Mouse (Mus musculus) embryonic facial prominence, embryonic 13.5 days (tissue): ENCODE measurements at regions not wholly inside any gene's neighbourhood (a gene's known extent, or its start where the extent isn't known, plus 50 kb on each side); places are given as distances from the start of the nearest gene placed in this dataset.
A peak's percentile ranks its signal among the peaks of the same experiment; 100 is the strongest.

ENCODE experiments used
- ATAC-seq: fragments of 200-750 bp; cut with Nextera tagmentation; 2 replicates; pipeline ENCODE4 v1.8.0; 2017; ENCODE audit warnings: low read depth; ENCODE audit not compliant: insufficient number of reproducible peaks, insufficient read depth, low FRiP score, low TSS enrichment
- H3K27ac ChIP-seq: fragments of 300-500 bp; sonication (generic); 2 replicates; pipeline ENCODE4 v1.5.1; 2015; ENCODE audit warnings: moderate library complexity, mild to moderate bottlenecking, inconsistent platforms
- H3K27me3 ChIP-seq: fragments of 300-500 bp; sonication (generic); 2 replicates; pipeline ENCODE4 v1.6.1; 2015; ENCODE audit warnings: mild to moderate bottlenecking, inconsistent platforms
- H3K36me3 ChIP-seq: fragments of 300-500 bp; sonication (generic); 2 replicates; pipeline ENCODE4 v1.6.1; 2015; ENCODE audit warnings: mild to moderate bottlenecking, inconsistent platforms
- H3K4me1 ChIP-seq: fragments of 300-500 bp; sonication (generic); 2 replicates; pipeline ENCODE4 v1.6.1; 2015; ENCODE audit warnings: inconsistent platforms
- H3K4me2 ChIP-seq: fragments of 300-500 bp; sonication (generic); 2 replicates; pipeline ENCODE4 v1.6.1; 2015; ENCODE audit warnings: moderate library complexity, mild to moderate bottlenecking, inconsistent platforms
- H3K4me3 ChIP-seq: fragments of 300-500 bp; sonication (generic); 2 replicates; pipeline ENCODE4 v1.5.1; 2015; ENCODE audit warnings: mild to moderate bottlenecking, inconsistent platforms
- H3K9ac ChIP-seq: fragments of 300-500 bp; sonication (generic); 2 replicates; pipeline ENCODE4 v1.6.1; 2015; ENCODE audit warnings: mild to moderate bottlenecking, inconsistent platforms
- H3K9me3 ChIP-seq: fragments of 300-500 bp; sonication (generic); 2 replicates; pipeline ENCODE4 v1.6.1; 2016; ENCODE audit warnings: inconsistent platforms
- WGBS: fragments of 180-500 bp; shearing (Covaris S2); methylation state at CpG from one replicate; pipeline ENCODE4 v1.1.7; 2015; ENCODE audit warnings: mixed read lengths; 5-methylcytosine and 5-hydroxymethylcytosine counted together

GRCm38 (mm10) chr5:119415835-119416234, 254.6 kb upstream of the Tbx3 start:
- H3K4me3 ChIP-seq, result no peak overlapping the region
- no peaks in the 10 kb centered on the region for H3K9me3 ChIP-seq
- no peak overlapping the region for H3K9ac ChIP-seq
- peaks cover 33% of the 10 kb centered on the region for H3K4me1 ChIP-seq
- H3K4me2 ChIP-seq, result no peak overlapping the region
- peaks cover 7% of the 10 kb centered on the region; the same call in 1 of the 2 replicates for H3K27me3 ChIP-seq
- no peak for ATAC-seq
- H3K27ac ChIP-seq, result no peak overlapping the region
- H3K36me3 ChIP-seq, result no peaks in the 10 kb centered on the region
- 33% methylated on average over 11 of the region's 11 CpGs for WGBS

GRCm38 (mm10) chr5:119418486-119418885, 252.0 kb upstream of the Tbx3 start:
- Histone ChIP-seq H3K9me3 (no peaks in the 10 kb centered on the region), H3K4me3 (no peak overlapping the region), H3K36me3 (no peaks in the 10 kb centered on the region), H3K4me2 (no peak overlapping the region), H3K27ac (peak overlapping the region; percentile 71; the same call in 1 of the 2 replicates), H3K27me3 (no peaks in the 10 kb centered on the region), H3K9ac (no peak overlapping the region), H3K4me1 (peaks cover 34% of the 10 kb centered on the region)
- WGBS, result 49% methylated on average over 5 of the region's 5 CpGs
- no peak for ATAC-seq

- no peaks in the 10 kb centered on the region for H3K27me3 ChIP-seq
- 0 out of 2 replicates have a peak, but pooled peaks have one; percentile 3 for ATAC-seq
- H3K27ac ChIP-seq, result peak overlapping the region; percentile 80
- 46% methylated on average over 12 of the region's 12 CpGs for WGBS
- 0 out of 2 replicates have a peak, but pooled peaks cover 4% of the 10 kb centered on the region for H3K9me3 ChIP-seq
- no peak overlapping the region for H3K4me3 ChIP-seq
- H3K4me2 ChIP-seq, result peak overlapping the region; percentile 28; the same call in 1 of the 2 replicates
- H3K36me3 ChIP-seq, result no peaks in the 10 kb centered on the region
- H3K9ac ChIP-seq, result no peak overlapping the region
- H3K4me1 ChIP-seq, result peaks cover 26% of the 10 kb centered on the region
These were observed 242.9 kb upstream of the Tbx3 start for GRCm38 (mm10) chr5:119427511-119428019.

- Histone ChIP-seq H3K4me1 (peaks cover 36% of the 10 kb centered on the region), H3K27me3 (0 out of 2 replicates have a peak, but pooled peaks cover 4% of the 10 kb centered on the region), H3K36me3 (no peaks in the 10 kb centered on the region), H3K9me3 (0 out of 2 replicates have a peak, but pooled peaks cover 4% of the 10 kb centered on the region), H3K4me2 (no peak overlapping the region), H3K4me3 (no peak overlapping the region), H3K9ac (no peak overlapping the region), H3K27ac (no peak overlapping the region)
- ATAC-seq, result no peak
- 88% methylated on average over 9 of the region's 9 CpGs for WGBS
These were observed 239.2 kb upstream of the Tbx3 start for GRCm38 (mm10) chr5:119431271-119431756.

- peak overlapping the region; percentile 19 for H3K4me2 ChIP-seq
- no peak overlapping the region for H3K27ac ChIP-seq
- 0 out of 2 replicates have a peak, but pooled peaks have one; percentile 37 for ATAC-seq
- 0 out of 2 replicates have a peak, but pooled peaks cover 4% of the 10 kb centered on the region for H3K9me3 ChIP-seq
- H3K4me1 ChIP-seq, result peaks cover 17% of the 10 kb centered on the region
- no peak overlapping the region for H3K9ac ChIP-seq
- H3K4me3 ChIP-seq, result no peak overlapping the region
- H3K36me3 ChIP-seq, result no peaks in the 10 kb centered on the region
- H3K27me3 ChIP-seq, result 0 out of 2 replicates have a peak, but pooled peaks cover 4% of the 10 kb centered on the region
- 15% methylated on average over 7 of the region's 7 CpGs for WGBS
These were observed 235.9 kb upstream of the Tbx3 start for GRCm38 (mm10) chr5:119434572-119434971.

GRCm38 (mm10) chr5:119448494-119448893, 222.0 kb upstream of the Tbx3 start:
- no peak for ATAC-seq
- H3K4me3 ChIP-seq, result no peak overlapping the region
- no peaks in the 10 kb centered on the region for H3K27me3 ChIP-seq
- H3K9ac ChIP-seq, result no peak overlapping the region
- H3K27ac ChIP-seq, result no peak overlapping the region
- 86% methylated on average over 4 of the region's 4 CpGs for WGBS
- peaks cover 10% of the 10 kb centered on the region for H3K4me1 ChIP-seq
- H3K4me2 ChIP-seq, result no peak overlapping the region
- H3K36me3 ChIP-seq, result no peaks in the 10 kb centered on the region
- H3K9me3 ChIP-seq, result no peaks in the 10 kb centered on the region

GRCm38 (mm10) chr5:119449166-119449565, 221.3 kb upstream of the Tbx3 start:
- Histone ChIP-seq H3K27ac (no peak overlapping the region), H3K27me3 (no peaks in the 10 kb centered on the region), H3K4me1 (peaks cover 10% of the 10 kb centered on the region), H3K9me3 (no peaks in the 10 kb centered on the region), H3K9ac (no peak overlapping the region), H3K36me3 (no peaks in the 10 kb centered on the region), H3K4me2 (no peak overlapping the region), H3K4me3 (no peak overlapping the region)
- WGBS, result 46% methylated on average over 7 of the region's 7 CpGs
- peak; percentile 37; the same call in 1 of the 2 replicates for ATAC-seq

- WGBS, result 42% methylated on average over 3 of the region's 3 CpGs
- H3K4me2 ChIP-seq, result no peak overlapping the region
- ATAC-seq, result no peak
These were observed 210.7 kb upstream of the Tbx3 start for GRCm38 (mm10) chr5:119459751-119460150.

GRCm38 (mm10) chr5:119462659-119463530, 207.6 kb upstream of the Tbx3 start:
- Histone ChIP-seq H3K4me2 (no peak overlapping the region), H3K4me3 (no peak overlapping the region), H3K27me3 (no peaks in the 10 kb centered on the region; the same call in 1 of the 2 replicates), H3K36me3 (no peaks in the 10 kb centered on the region), H3K9me3 (no peaks in the 10 kb centered on the region), H3K4me1 (peaks cover 9% of the 10 kb centered on the region), H3K27ac (no peak overlapping the region), H3K9ac (no peak overlapping the region)
- ATAC-seq, result no peak
- 41% methylated on average over 14 of the region's 14 CpGs for WGBS

More at GRCm38 (mm10) chr5:119459751-119460150, 210.7 kb upstream of the Tbx3 start:
- Histone ChIP-seq H3K9ac (no peak overlapping the region), H3K4me1 (peaks cover 9% of the 10 kb centered on the region), H3K27ac (no peak overlapping the region), H3K4me3 (no peak overlapping the region), H3K27me3 (no peaks in the 10 kb centered on the region; the same call in 1 of the 2 replicates), H3K36me3 (no peaks in the 10 kb centered on the region), H3K9me3 (no peaks in the 10 kb centered on the region)

GRCm38 (mm10) chr5:119464553-119464952, 205.9 kb upstream of the Tbx3 start:
- no peak overlapping the region for H3K9ac ChIP-seq
- H3K4me3 ChIP-seq, result no peak overlapping the region
- peaks cover 9% of the 10 kb centered on the region for H3K4me1 ChIP-seq
- H3K27me3 ChIP-seq, result peaks cover 3% of the 10 kb centered on the region; the same call in 1 of the 2 replicates
- no peak for ATAC-seq
- 91% methylated on average over 4 of the region's 4 CpGs for WGBS
- no peaks in the 10 kb centered on the region for H3K9me3 ChIP-seq
- no peaks in the 10 kb centered on the region for H3K36me3 ChIP-seq
- no peak overlapping the region for H3K4me2 ChIP-seq
- no peak overlapping the region for H3K27ac ChIP-seq

GRCm38 (mm10) chr5:119467346-119468085, 203.0 kb upstream of the Tbx3 start:
- no peaks in the 10 kb centered on the region for H3K9me3 ChIP-seq
- H3K36me3 ChIP-seq, result no peaks in the 10 kb centered on the region
- H3K27me3 ChIP-seq, result peaks cover 3% of the 10 kb centered on the region; the same call in 1 of the 2 replicates
- ATAC-seq, result no peak
- WGBS, result 86% methylated on average over 13 of the region's 13 CpGs
- H3K4me1 ChIP-seq, result peaks cover 10% of the 10 kb centered on the region
- H3K27ac ChIP-seq, result no peak overlapping the region
- H3K4me2 ChIP-seq, result no peak overlapping the region
- no peak overlapping the region for H3K4me3 ChIP-seq
- H3K9ac ChIP-seq, result no peak overlapping the region
